Mouse (Mus musculus) MEL (cell line): ENCODE measurements around the gene Pigx.

Experiments used
- CHD1 ChIP-seq: IDR thresholded peaks from 2 replicates; pipeline ENCODE4 v1.6.1; 2012; ENCODE audit warnings: low read depth, mild to moderate bottlenecking, inconsistent platforms, low read length, improper control_type of control experiment
- CTCF ChIP-seq, 3 experiments: IDR thresholded peaks in 2 of 3; conservative IDR thresholded peaks in 1 of 3; 2 replicates each; pipeline ENCODE4 v1.5.1; 2011 to 2012; ENCODE audit warnings: low read length in 3 of 3, low read depth in 2 of 3, mild to moderate bottlenecking in 2 of 3, improper control_type of control experiment in 1 of 3, inconsistent platforms in 1 of 3, mixed read lengths in 1 of 3, moderate library complexity in 1 of 3; ENCODE audit not compliant: control insufficient read depth in 1 of 3, insufficient read depth in 1 of 3, poor library complexity in 1 of 3, severe bottlenecking in 1 of 3
- EP300 ChIP-seq, 2 experiments: IDR thresholded peaks; 2 replicates each; pipeline ENCODE4 v1.6.1; 2011; ENCODE audit warnings: improper control_type of control experiment in 2 of 2, low read length in 2 of 2, low read depth in 1 of 2, mild to moderate bottlenecking in 1 of 2
- JUND ChIP-seq: IDR thresholded peaks from 2 replicates; pipeline ENCODE4 v1.6.1; 2011; ENCODE audit warnings: low read depth, mild to moderate bottlenecking, improper control_type of control experiment, low read length
- MAX ChIP-seq: IDR thresholded peaks from 2 replicates; pipeline ENCODE4 v1.6.1; 2011; ENCODE audit warnings: low read length, improper control_type of control experiment
- MEF2A ChIP-seq: IDR thresholded peaks from 2 replicates; pipeline ENCODE4 v1.6.1; 2014; ENCODE audit warnings: low read depth, mild to moderate bottlenecking, inconsistent platforms, low read length, improper control_type of control experiment; ENCODE audit not compliant: poor library complexity, insufficient replicate concordance, severe bottlenecking; ENCODE audit errors: extremely low read depth
- MXI1 ChIP-seq: IDR thresholded peaks from 2 replicates; pipeline ENCODE4 v1.6.1; 2011; ENCODE audit warnings: mild to moderate bottlenecking, low read depth, low read length, improper control_type of control experiment
- POLR2A ChIP-seq, 2 experiments: IDR thresholded peaks; 2 replicates each; pipeline ENCODE4 v1.6.1; 2011 to 2012; ENCODE audit warnings: low read length in 2 of 2, mild to moderate bottlenecking in 2 of 2, control low read depth in 1 of 2, improper control_type of control experiment in 1 of 2, low read depth in 1 of 2, moderate library complexity in 1 of 2; ENCODE audit not compliant: control insufficient read depth in 1 of 2, insufficient read depth in 1 of 2, poor library complexity in 1 of 2
- UBTF ChIP-seq: IDR thresholded peaks from 2 replicates; pipeline ENCODE4 v1.6.1; 2012; ENCODE audit warnings: low read depth, mild to moderate bottlenecking, inconsistent platforms, low read length, improper control_type of control experiment, moderate library complexity, borderline replicate concordance; ENCODE audit not compliant: insufficient read depth
- USF2 ChIP-seq, 2 experiments: IDR thresholded peaks; 2 replicates each; pipeline ENCODE4 v1.6.1; 2011 to 2012; ENCODE audit warnings: improper control_type of control experiment in 2 of 2, low read length in 2 of 2, borderline replicate concordance in 1 of 2, inconsistent platforms in 1 of 2, low read depth in 1 of 2, mild to moderate bottlenecking in 1 of 2; ENCODE audit not compliant: insufficient read depth in 1 of 2

- TF ChIP-seq CTCF (IDR thresholded peaks at IDR 0.05 in 2 of 3, conservative IDR thresholded peaks at IDR 0.05 in 1 of 3; ENCODE audit: control insufficient read depth in 1 of 3, insufficient read depth in 1 of 3, low read depth in 2 of 3, low read length in 3 of 3, poor library complexity in 1 of 3, severe bottlenecking in 1 of 3) (peak; percentile 33 to 47 (median 42)), POLR2A (IDR thresholded peaks at IDR 0.05; ENCODE audit: control insufficient read depth in 1 of 2, insufficient read depth in 1 of 2, low read depth in 1 of 2, low read length in 2 of 2, poor library complexity in 1 of 2) (no peak), EP300 (IDR thresholded peaks at IDR 0.05; ENCODE audit: low read depth in 1 of 2, low read length in 2 of 2) (no peak), UBTF (no peak), JUND (no peak), MXI1 (no peak), MAX (no peak), MEF2A (no peak), USF2 (IDR thresholded peaks at IDR 0.05; ENCODE audit: borderline replicate concordance in 1 of 2, insufficient read depth in 1 of 2, low read depth in 1 of 2, low read length in 2 of 2) (no peak), CHD1 (no peak)
Measured at GRCm38 (mm10) chr16:32105698-32106097, 6.2 kb upstream of the Pigx start.
